Mouse (Mus musculus) hindbrain, embryonic 13.5 days (tissue): ENCODE measurements around the gene Ccl24. TPM values are rescaled to one million over a fixed set of nuclear protein-coding genes. Genes with fewer than 3 reads are reported as not detected.

Experiments used
- ATAC-seq: fragments of 200-750 bp; cut with Nextera tagmentation; 2 replicates; pipeline ENCODE4 v1.8.0; 2017; ENCODE audit warnings: moderate TSS enrichment; ENCODE audit not compliant: low FRiP score
- H3K27ac ChIP-seq: fragments of 300-500 bp; sonication (generic); 2 replicates; pipeline ENCODE4 v1.5.1; 2015; ENCODE audit warnings: inconsistent platforms, mild to moderate bottlenecking, moderate library complexity
- H3K27me3 ChIP-seq: fragments of 300-500 bp; sonication (generic); 2 replicates; pipeline ENCODE4 v1.6.1; 2015; ENCODE audit warnings: mild to moderate bottlenecking, inconsistent platforms
- H3K36me3 ChIP-seq: fragments of 300-500 bp; sonication (generic); 2 replicates; pipeline ENCODE4 v1.6.1; 2015; ENCODE audit warnings: mild to moderate bottlenecking, inconsistent platforms
- H3K4me1 ChIP-seq: fragments of 300-500 bp; sonication (generic); replicated peaks from 2 replicates; pipeline ENCODE4 v1.6.1; 2015; ENCODE audit warnings: inconsistent platforms
- H3K4me2 ChIP-seq: fragments of 300-500 bp; sonication (generic); 2 replicates; pipeline ENCODE4 v1.6.1; 2015; ENCODE audit warnings: inconsistent platforms, mild to moderate bottlenecking, moderate library complexity
- H3K4me3 ChIP-seq: fragments of 300-500 bp; sonication (generic); 2 replicates; pipeline ENCODE4 v1.5.1; 2015; ENCODE audit warnings: mild to moderate bottlenecking, inconsistent platforms
- H3K9ac ChIP-seq: fragments of 300-500 bp; sonication (generic); 2 replicates; pipeline ENCODE4 v1.6.1; 2015; ENCODE audit warnings: mild to moderate bottlenecking, inconsistent platforms
- H3K9me3 ChIP-seq: fragments of 300-500 bp; sonication (generic); 2 replicates; pipeline ENCODE4 v1.6.1; 2016; ENCODE audit warnings: inconsistent platforms
- WGBS: fragments of 180-500 bp; shearing (Covaris S2); methylation state at CpG from one replicate; pipeline ENCODE4 v1.1.7; 2015; 5-methylcytosine and 5-hydroxymethylcytosine counted together
- polyA plus RNA-seq: library from polyadenylated mRNA; unstranded; fragments of >200 nt; fragmentation: Nextera tagmentation; extraction: Ambion mirVana; gene quantifications from 2 replicates; pipeline ENCODE4 v1.2.1, GENCODE M21; 2015

Gene Ccl24
- polyA plus RNA-seq, 1 experiment from 2014 or later: 3.7 TPM

DNA sequence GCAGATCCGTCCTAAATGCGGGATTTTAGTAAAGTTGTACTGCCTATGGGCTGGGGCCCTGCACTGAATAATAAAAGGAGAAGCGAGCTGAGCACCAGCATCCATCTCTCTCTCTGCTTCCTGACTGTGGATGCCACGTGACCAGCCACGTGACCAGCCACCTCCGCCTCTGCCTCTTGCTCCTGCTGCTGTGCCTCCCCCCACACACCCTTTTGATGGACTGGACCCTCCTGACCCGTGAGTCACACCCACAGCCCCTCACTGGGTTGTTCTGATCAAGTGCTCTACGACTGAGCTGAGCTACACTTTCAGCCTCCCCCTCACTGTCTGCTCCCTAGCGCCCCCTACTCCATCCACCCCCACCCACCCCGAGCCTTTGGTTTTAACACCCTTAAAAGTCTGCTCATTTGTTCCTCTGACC is 35.0 kb downstream of the Ccl24 start:
- Histone ChIP-seq H3K9me3 (no peaks in the 10 kb centered on the region), H3K4me2 (no peak overlapping the region), H3K4me1 (no peaks in the 10 kb centered on the region), H3K36me3 (no peaks in the 10 kb centered on the region), H3K27me3 (no peaks in the 10 kb centered on the region), H3K27ac (no peak overlapping the region), H3K9ac (no peak overlapping the region), H3K4me3 (no peak overlapping the region)
- WGBS: 83% methylated on average over 10 of the region's 10 CpGs
- no peak for ATAC-seq

DNA sequence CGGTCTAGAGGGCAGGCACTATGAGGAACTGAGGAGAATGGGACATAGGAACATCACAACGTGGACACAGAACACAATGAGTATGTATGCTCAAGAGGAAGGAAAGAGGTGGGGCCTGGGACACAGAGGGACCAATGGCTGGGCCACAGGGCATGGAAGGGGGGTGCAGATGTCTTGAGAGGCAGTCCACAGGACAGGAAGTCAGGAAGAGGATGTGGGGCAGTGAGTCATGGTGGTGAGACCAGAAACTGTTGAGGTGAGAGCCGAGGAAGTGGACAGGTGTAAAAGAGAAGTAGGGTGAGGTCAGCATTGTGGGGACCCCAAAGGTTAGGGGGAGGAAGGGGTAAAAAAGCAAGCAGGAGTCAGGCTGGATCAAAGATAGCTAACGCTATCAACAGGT is 35.5 kb downstream of the Ccl24 start:
- Histone ChIP-seq H3K4me1 (no peaks in the 10 kb centered on the region), H3K27me3 (no peaks in the 10 kb centered on the region), H3K27ac (no peak overlapping the region), H3K4me3 (no peak overlapping the region), H3K36me3 (no peaks in the 10 kb centered on the region), H3K9ac (no peak overlapping the region), H3K9me3 (no peaks in the 10 kb centered on the region), H3K4me2 (no peak overlapping the region)
- ATAC-seq: no peak
- WGBS: 87% methylated on average over 4 of the region's 4 CpGs

DNA sequence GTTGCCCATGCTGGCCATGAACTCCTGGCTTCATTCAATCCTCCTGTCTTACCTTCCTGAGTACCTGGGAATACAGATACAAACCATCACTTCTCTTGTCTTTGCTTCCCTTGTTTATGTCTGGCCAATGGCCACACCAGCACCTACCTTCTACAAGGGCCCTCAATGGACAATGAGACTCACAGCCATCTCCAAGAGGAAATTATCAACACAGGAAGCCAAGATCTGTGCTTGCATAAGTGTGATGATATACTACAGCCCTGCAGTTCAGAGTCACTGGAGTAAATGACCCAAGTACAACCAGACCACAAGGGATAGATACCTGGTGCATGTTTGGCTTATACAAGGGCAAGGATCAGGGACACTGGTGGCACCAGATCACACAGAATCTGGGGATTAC is 37.0 kb downstream of the Ccl24 start:
- H3K27ac ChIP-seq: no peak overlapping the region
- H3K36me3 ChIP-seq: no peaks in the 10 kb centered on the region
- H3K27me3 ChIP-seq: no peaks in the 10 kb centered on the region
- H3K4me3 ChIP-seq: no peak overlapping the region
- H3K9me3 ChIP-seq: no peaks in the 10 kb centered on the region
- ATAC-seq: no peak
- 0 out of 2 replicates have a peak, but pooled peaks cover 4% of the 10 kb centered on the region for H3K4me1 ChIP-seq
- H3K9ac ChIP-seq: no peak overlapping the region
- H3K4me2 ChIP-seq: no peak overlapping the region

DNA sequence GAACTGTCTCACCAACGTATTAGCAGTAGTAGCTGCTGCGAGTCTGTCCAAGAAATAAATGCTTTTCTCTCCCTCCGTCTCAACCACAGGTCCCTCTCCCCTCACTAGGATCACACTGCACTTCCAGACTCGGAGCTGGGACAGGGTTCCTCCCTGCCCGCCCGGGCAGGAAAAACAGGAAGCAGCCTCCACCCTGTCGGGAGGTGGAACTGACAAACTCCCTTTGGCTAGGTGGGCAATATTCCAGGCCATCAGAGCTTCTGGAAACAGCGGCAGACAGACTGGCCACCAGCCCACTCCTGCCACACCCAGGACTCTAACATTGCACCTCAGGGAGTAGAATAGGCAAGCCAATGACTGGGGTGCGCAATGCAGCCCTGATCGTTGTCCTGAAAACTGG is 39.4 kb downstream of the Ccl24 start:
- no peaks in the 10 kb centered on the region for H3K27me3 ChIP-seq
- H3K4me2 ChIP-seq: no peak overlapping the region
- 82% methylated on average over 10 of the region's 10 CpGs for WGBS
- no peak overlapping the region for H3K27ac ChIP-seq
- H3K36me3 ChIP-seq: no peaks in the 10 kb centered on the region
- no peak for ATAC-seq
- 0 out of 2 replicates have a peak, but pooled peaks cover 4% of the 10 kb centered on the region for H3K4me1 ChIP-seq
- no peak overlapping the region for H3K4me3 ChIP-seq
- no peaks in the 10 kb centered on the region for H3K9me3 ChIP-seq
- no peak overlapping the region for H3K9ac ChIP-seq

DNA sequence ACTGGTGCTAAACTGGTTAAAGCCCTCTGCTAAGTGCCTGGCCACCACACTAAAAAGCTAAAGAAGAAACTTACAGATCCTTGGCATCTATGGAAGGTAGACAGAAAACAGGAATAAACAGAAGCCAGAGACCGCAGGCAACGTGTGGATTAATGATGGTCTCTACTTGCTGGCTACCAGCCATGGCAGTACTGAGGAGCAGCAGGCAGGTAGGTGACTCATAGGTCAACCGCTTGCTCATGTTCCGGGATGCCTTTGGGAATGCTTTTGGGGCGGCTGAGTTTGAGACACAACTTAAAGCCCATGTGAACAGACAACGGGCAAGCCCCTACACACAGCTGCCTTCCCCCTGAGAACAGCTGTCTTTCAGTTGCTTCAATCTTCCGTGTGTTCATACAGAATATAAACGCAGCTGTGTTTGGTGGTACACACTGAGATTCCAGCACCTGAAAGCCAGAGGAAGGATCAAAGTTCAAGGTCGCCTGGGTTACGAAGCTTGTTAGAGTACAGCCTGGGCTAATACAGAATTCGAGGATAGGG is 41.5 kb downstream of the Ccl24 start:
- Histone ChIP-seq H3K4me2 (no peak overlapping the region), H3K4me3 (no peak overlapping the region), H3K9me3 (no peaks in the 10 kb centered on the region), H3K9ac (no peak overlapping the region), H3K4me1 (peaks cover 8% of the 10 kb centered on the region; the same call in 1 of the 2 replicates), H3K27me3 (no peaks in the 10 kb centered on the region), H3K27ac (no peak overlapping the region), H3K36me3 (no peaks in the 10 kb centered on the region)
- WGBS: 86% methylated on average over 11 of the region's 11 CpGs
- ATAC-seq: no peak

DNA sequence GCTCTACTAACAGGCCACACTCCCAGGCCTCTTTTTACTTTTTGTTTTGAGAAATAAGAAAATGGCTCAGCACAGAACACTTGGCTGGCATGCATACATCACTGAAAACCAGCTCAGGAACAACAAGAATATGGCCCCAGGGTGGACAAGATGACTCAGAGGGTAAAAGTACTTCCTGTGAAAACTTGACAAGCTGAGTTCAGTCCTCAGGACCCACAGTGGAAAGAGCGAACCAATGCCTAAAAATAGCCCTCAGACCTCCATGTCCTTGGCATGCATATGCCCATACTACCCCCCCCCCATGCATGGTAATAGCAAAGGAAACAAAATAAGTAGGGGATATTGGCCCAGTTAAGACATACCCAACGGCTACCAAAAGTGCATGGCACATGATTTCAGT is 42.9 kb downstream of the Ccl24 start:
- Histone ChIP-seq H3K36me3 (no peaks in the 10 kb centered on the region), H3K4me3 (no peak overlapping the region), H3K9ac (no peak overlapping the region), H3K27ac (no peak overlapping the region), H3K4me1 (peaks cover 13% of the 10 kb centered on the region; the same call in 1 of the 2 replicates), H3K27me3 (no peaks in the 10 kb centered on the region), H3K9me3 (no peaks in the 10 kb centered on the region), H3K4me2 (no peak overlapping the region)
- WGBS: 85% methylated on average over 2 of the region's 2 CpGs
- no peak for ATAC-seq

DNA sequence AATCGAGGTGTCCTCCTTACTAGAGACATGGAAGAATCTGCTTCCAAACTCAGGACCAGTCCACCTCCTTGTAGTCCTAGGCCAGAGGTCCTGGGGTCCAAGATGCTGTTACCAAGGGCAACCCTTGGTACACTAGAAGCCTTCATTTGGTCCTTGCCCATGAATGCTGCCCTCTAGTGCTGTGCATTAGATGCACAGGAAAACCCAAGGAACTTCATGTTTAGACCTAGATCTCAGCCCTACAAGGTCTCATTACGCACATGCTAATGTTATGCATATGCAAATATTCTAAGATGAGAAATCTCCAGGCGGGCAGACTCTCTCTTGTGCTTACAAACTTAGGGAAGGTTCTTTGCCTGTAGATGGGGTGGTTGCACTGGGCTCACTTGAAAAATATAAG is 43.5 kb downstream of the Ccl24 start:
- Histone ChIP-seq H3K9me3 (no peaks in the 10 kb centered on the region), H3K36me3 (no peaks in the 10 kb centered on the region), H3K4me1 (peaks cover 13% of the 10 kb centered on the region; the same call in 1 of the 2 replicates), H3K4me2 (no peak overlapping the region), H3K9ac (no peak overlapping the region), H3K4me3 (no peak overlapping the region), H3K27me3 (no peaks in the 10 kb centered on the region), H3K27ac (no peak overlapping the region)
- 80% methylated on average over 3 of the region's 3 CpGs for WGBS
- ATAC-seq: no peak

DNA sequence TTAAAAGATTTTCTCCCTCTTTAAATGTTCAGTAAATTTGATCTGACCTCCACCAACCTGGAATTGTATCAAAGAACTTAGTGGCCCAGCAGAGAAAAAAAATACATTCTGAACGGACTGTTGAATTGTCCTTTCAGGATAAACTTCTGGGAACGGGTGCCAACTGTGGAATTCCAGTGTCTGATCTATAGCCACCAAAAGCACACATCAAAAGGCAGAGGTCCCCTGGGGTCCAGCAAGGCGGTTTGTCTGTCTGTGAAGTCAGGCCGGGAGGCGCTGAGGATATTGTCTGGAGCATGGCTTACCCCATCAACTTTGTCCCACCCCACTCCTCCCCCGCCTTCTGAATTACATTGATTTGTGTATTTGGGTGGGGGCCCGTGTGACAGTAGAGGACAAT is 44.9 kb downstream of the Ccl24 start:
- no peaks in the 10 kb centered on the region for H3K9me3 ChIP-seq
- H3K4me2 ChIP-seq: no peak overlapping the region
- no peak overlapping the region for H3K4me3 ChIP-seq
- H3K4me1 ChIP-seq: peaks cover 13% of the 10 kb centered on the region; the same call in 1 of the 2 replicates
- no peaks in the 10 kb centered on the region for H3K27me3 ChIP-seq
- WGBS: 25% methylated on average over 7 of the region's 7 CpGs
- no peaks in the 10 kb centered on the region for H3K36me3 ChIP-seq
- no peak for ATAC-seq
- H3K9ac ChIP-seq: no peak overlapping the region
- no peak overlapping the region for H3K27ac ChIP-seq

DNA sequence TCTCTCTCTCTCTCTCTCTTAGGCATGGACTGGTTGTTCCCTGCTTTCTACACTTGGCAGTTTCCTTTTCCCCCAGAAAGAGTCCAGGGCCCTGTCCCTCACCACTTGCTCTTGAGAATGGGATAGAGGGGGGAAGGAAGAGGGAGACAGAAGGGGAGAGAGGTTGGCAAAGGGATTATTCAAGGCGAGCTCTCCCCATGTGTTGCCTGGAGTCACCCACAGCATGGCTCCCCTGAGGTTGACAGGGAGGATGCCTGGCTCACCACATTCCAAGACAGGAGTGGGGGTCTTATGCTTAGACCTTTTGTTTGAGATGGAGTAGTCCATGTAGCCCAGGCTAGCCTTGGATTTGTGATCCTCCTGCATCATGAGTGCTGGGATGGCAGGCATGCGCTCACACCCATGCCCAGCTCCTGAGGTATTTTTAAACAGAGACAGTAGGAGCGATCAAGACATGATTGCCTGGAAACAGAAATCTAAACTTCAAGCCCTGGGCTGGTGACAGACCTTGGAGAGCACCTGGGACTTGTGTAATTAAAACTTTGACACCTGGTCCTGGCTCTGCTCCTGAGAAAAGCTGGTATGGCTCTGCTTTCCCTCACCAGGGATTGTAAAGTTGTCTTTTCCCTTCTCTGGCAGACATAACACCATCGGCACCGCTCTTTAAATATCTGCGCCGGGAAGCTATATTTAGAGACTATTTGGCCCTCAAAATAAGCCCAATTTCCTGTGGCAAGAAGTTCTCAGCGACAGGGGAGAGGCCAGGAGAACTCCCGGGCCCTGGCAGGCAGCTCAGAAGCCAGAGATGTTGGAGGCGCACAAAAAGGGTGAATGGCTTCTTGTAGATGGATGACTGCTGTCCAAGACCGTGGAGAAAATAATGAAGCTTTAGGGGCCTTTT is 47.9 kb downstream of the Ccl24 start:
- H3K4me2 ChIP-seq: no peak overlapping the region
- no peaks in the 10 kb centered on the region for H3K27me3 ChIP-seq
- H3K36me3 ChIP-seq: no peaks in the 10 kb centered on the region
- no peak for ATAC-seq
- WGBS: 76% methylated on average over 11 of the region's 11 CpGs
- no peaks in the 10 kb centered on the region for H3K9me3 ChIP-seq
- H3K9ac ChIP-seq: no peak overlapping the region
- peak overlapping the region; percentile 6; the same call in 1 of the 2 replicates for H3K27ac ChIP-seq
- H3K4me1 ChIP-seq: peaks cover 9% of the 10 kb centered on the region; the same call in 1 of the 2 replicates
- no peak overlapping the region for H3K4me3 ChIP-seq

DNA sequence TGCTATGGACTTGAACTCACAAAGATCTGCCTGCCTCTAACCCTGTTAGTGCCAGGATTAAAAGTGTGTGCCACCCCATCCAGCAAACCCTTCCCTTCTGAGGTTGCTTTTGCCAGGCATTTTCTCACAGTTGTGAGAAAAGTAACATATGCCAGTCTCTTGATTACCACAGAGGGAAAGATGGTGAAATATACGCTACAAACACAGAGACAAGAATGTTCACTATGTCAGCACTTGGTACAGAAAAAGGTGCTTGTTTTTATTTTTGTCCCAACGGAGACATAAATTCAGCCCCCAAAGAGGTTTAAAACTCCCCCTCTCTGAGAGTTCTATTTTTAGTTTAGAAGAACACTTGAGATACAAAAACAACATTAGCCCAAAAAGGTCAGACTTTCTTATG is 48.8 kb downstream of the Ccl24 start:
- peaks cover 9% of the 10 kb centered on the region; the same call in 1 of the 2 replicates for H3K4me1 ChIP-seq
- WGBS: 87% methylated on average over 2 of the region's 2 CpGs
- no peak for ATAC-seq

DNA sequence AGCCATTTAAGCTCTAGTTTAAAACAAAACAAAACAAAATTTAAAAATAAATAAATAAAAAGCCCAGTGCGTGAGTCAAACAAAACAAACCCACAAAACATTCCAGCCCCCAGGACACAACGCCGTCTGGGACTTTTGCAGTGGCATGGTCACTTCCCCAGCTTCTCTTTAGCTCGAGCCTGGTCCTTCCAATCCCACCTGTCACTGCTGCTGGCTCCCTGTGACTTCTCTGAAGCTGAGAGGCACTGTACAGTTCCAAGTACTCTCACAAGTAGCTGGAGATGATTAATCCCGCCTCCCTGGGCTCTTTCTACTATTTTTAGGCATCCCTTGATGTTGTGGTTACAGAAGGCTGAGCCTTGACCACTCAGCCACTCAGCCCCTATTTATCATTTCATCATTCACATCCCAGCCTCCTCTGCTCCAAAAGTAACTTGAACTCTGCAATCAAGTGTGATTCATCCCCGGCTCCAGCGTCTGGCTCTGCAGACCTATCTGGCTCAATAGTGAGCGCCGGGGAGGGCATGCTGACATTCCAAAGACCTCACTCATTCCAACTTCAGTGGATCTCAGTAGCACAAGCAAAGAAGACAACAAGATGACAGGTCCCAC is 50.6 kb downstream of the Ccl24 start:
- ATAC-seq: no peak
- Histone ChIP-seq H3K27me3 (no peaks in the 10 kb centered on the region), H3K4me1 (0 out of 2 replicates have a peak, but pooled peaks cover 5% of the 10 kb centered on the region), H3K27ac (no peak overlapping the region), H3K4me2 (no peak overlapping the region), H3K9me3 (no peaks in the 10 kb centered on the region), H3K9ac (no peak overlapping the region), H3K36me3 (peaks cover under 1% of the 10 kb centered on the region; the same call in 1 of the 2 replicates), H3K4me3 (no peak overlapping the region)
- 87% methylated on average over 9 of the region's 9 CpGs for WGBS

More for the DNA sequence above, 48.8 kb downstream of the Ccl24 start:
- Histone ChIP-seq H3K4me3 (no peak overlapping the region), H3K9ac (no peak overlapping the region), H3K4me2 (no peak overlapping the region), H3K27me3 (no peaks in the 10 kb centered on the region), H3K27ac (no peak overlapping the region), H3K9me3 (no peaks in the 10 kb centered on the region), H3K36me3 (no peaks in the 10 kb centered on the region)
